Mouse (Mus musculus) heart, embryonic 13.5 days (tissue): ENCODE data around the gene Pcp4. TPM values are rescaled to one million over a fixed set of nuclear protein-coding genes. Genes with fewer than 3 reads are reported as not detected.

Experiments used
- polyA plus RNA-seq: library from polyadenylated mRNA; unstranded; fragments of >200 nt; fragmentation: Nextera tagmentation; extraction: Ambion mirVana; gene quantifications from 2 replicates; pipeline ENCODE4 v1.2.1, GENCODE M21; 2015

The Pcp4 gene
- polyA plus RNA-seq, 1 experiment from 2014 or later = 2.8 TPM

Other genes starting within 250 kb of the Pcp4 start
- gene B3galt5, start 231.8 kb upstream of the Pcp4 start, polyA plus RNA-seq = 0.09 and 0.13 TPM in 2 replicates
- gene Itgb2l, start 24.0 kb upstream of the Pcp4 start, polyA plus RNA-seq = not detected in 2 replicates